Mouse (Mus musculus): ENCODE results near the gene Gm8104. TPM values are rescaled to one million over a fixed set of nuclear protein-coding genes. Genes with fewer than 3 reads are reported as not detected.

Gene Gm8104
- polyA plus RNA-seq (2014; fragmentation: Illumina TruSeq; extraction: RNeasy Lipid Tissue Mini Kit (QIAGEN cat#74804); ENCODE audit: insufficient read depth, low read depth, low replicate concordance), result not detected

GRCm38 (mm10) chr14:43100301-43100700 lies at the start of gene Gm8104:
Gene Gm8104, plus strand, starts transcription at chr14:43100601.

DNA sequence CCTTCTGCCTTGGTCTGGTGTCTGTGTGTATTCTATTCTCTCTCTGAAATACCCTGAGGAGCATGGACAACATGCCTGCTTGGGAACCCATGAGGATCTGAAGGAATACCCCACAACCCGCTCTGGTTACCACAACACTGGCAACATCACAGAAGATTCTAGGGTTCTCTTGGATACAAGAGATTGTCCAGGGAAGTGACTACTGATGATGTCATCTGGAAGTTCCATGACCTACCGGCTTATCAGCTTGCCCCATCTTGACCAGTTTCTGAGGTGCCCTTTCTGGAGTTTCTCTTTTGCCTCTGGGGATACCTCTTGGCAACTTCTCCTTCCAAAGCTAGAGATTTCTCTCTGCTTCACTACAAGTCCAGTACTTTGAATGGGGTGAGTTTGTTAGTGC lies 23.9 kb upstream of the Gm8104 start, which contains the start of gene Gm8094:
TSS of gene Gm8094 (minus strand) at position 101 of the 400 bp plus-strand sequence.

Other genes starting within 250 kb of the Gm8104 start
- gene Gm21977, start 247.1 kb upstream of the Gm8104 start, polyA plus RNA-seq (2014; fragmentation: Illumina TruSeq; extraction: RNeasy Lipid Tissue Mini Kit (QIAGEN cat#74804); ENCODE audit: insufficient read depth, low read depth, low replicate concordance), result not detected
- not detected for gene Gm8082, start 107.0 kb upstream of the Gm8104 start, polyA plus RNA-seq (2014; fragmentation: Illumina TruSeq; extraction: RNeasy Lipid Tissue Mini Kit (QIAGEN cat#74804); ENCODE audit: insufficient read depth, low read depth, low replicate concordance)
- not detected for gene Gm10376, start 85.0 kb upstream of the Gm8104 start, polyA plus RNA-seq (2014; fragmentation: Illumina TruSeq; extraction: RNeasy Lipid Tissue Mini Kit (QIAGEN cat#74804); ENCODE audit: insufficient read depth, low read depth, low replicate concordance)
- not detected for gene Gm8094, start 24.0 kb upstream of the Gm8104 start, polyA plus RNA-seq (2014; fragmentation: Illumina TruSeq; extraction: RNeasy Lipid Tissue Mini Kit (QIAGEN cat#74804); ENCODE audit: insufficient read depth, low read depth, low replicate concordance)
- not detected for gene Gm7233, start 79.3 kb downstream of the Gm8104 start, polyA plus RNA-seq (2014; fragmentation: Illumina TruSeq; extraction: RNeasy Lipid Tissue Mini Kit (QIAGEN cat#74804); ENCODE audit: insufficient read depth, low read depth, low replicate concordance)
- gene Gm8122, start 134.7 kb downstream of the Gm8104 start, polyA plus RNA-seq (2014; fragmentation: Illumina TruSeq; extraction: RNeasy Lipid Tissue Mini Kit (QIAGEN cat#74804); ENCODE audit: insufficient read depth, low read depth, low replicate concordance), result not detected
- gene Gm8126, start 158.0 kb downstream of the Gm8104 start, polyA plus RNA-seq (2014; fragmentation: Illumina TruSeq; extraction: RNeasy Lipid Tissue Mini Kit (QIAGEN cat#74804); ENCODE audit: insufficient read depth, low read depth, low replicate concordance), result not detected
- not detected for gene Gm9732, start 174.4 kb downstream of the Gm8104 start, polyA plus RNA-seq (2014; fragmentation: Illumina TruSeq; extraction: RNeasy Lipid Tissue Mini Kit (QIAGEN cat#74804); ENCODE audit: insufficient read depth, low read depth, low replicate concordance)
- not detected for gene Gm8127, start 193.2 kb downstream of the Gm8104 start, polyA plus RNA-seq (2014; fragmentation: Illumina TruSeq; extraction: RNeasy Lipid Tissue Mini Kit (QIAGEN cat#74804); ENCODE audit: insufficient read depth, low read depth, low replicate concordance)
- gene 1700001F09Rik, start 247.2 kb downstream of the Gm8104 start, polyA plus RNA-seq (2014; fragmentation: Illumina TruSeq; extraction: RNeasy Lipid Tissue Mini Kit (QIAGEN cat#74804); ENCODE audit: insufficient read depth, low read depth, low replicate concordance), result not detected

All from lung, adult 10 weeks (tissue).